Mouse (Mus musculus) embryonic facial prominence, embryonic 10.5 days (tissue): ENCODE measurements at regions not wholly inside any gene's neighbourhood (a gene's known extent, or its start where the extent isn't known, plus 50 kb on each side); places are given as distances from the start of the nearest gene placed in this dataset.
"Not testable (repeated sequence)": the region's sequence is repeated elsewhere in the genome, so short reads cannot be mapped to it uniquely, and the experiment has no call there.

Experiments used
- DNase-seq: peaks from one replicate; pipeline ENCODE4 v3.0.0-alpha.2; 2017; ENCODE audit warnings: low spot score
- H3K27ac ChIP-seq: fragments of 300-500 bp; sonication (generic); replicated peaks from 2 replicates; pipeline ENCODE4 v1.5.1; 2016; ENCODE audit warnings: mild to moderate bottlenecking
- H3K27me3 ChIP-seq: fragments of 300-500 bp; sonication (generic); replicated peaks from 2 replicates; pipeline ENCODE4 v1.6.1; 2016; ENCODE audit warnings: low read depth, mild to moderate bottlenecking; ENCODE audit not compliant: poor library complexity, severe bottlenecking
- H3K36me3 ChIP-seq: fragments of 300-500 bp; sonication (generic); replicated peaks from 2 replicates; pipeline ENCODE4 v1.6.1; 2016; ENCODE audit warnings: mild to moderate bottlenecking, moderate library complexity
- H3K4me1 ChIP-seq: fragments of 300-500 bp; sonication (generic); 2 replicates; pipeline ENCODE4 v1.6.1; 2016
- H3K4me3 ChIP-seq: fragments of 300-500 bp; sonication (generic); 2 replicates; pipeline ENCODE4 v1.5.1; 2016; ENCODE audit warnings: mild to moderate bottlenecking, moderate library complexity
- H3K9me3 ChIP-seq: fragments of 300-500 bp; sonication (generic); 2 replicates; pipeline ENCODE4 v1.6.1; 2016; ENCODE audit warnings: mild to moderate bottlenecking
- WGBS: fragments of 180-500 bp; shearing (Covaris S2); methylation state at CpG from one replicate; pipeline ENCODE4 v1.1.7; 2016; 5-methylcytosine and 5-hydroxymethylcytosine counted together

GRCm38 (mm10) chr1:157622156-157622555, 115.6 kb downstream of the Sec16b start:
- DNase-seq, H3K36me3 ChIP-seq, H3K4me3 ChIP-seq, H3K4me1 ChIP-seq, H3K9me3 ChIP-seq, H3K27ac ChIP-seq, H3K27me3 ChIP-seq: not testable (repeated sequence)
- 94% methylated on average over 16 of the region's 16 CpGs for WGBS

DNA sequence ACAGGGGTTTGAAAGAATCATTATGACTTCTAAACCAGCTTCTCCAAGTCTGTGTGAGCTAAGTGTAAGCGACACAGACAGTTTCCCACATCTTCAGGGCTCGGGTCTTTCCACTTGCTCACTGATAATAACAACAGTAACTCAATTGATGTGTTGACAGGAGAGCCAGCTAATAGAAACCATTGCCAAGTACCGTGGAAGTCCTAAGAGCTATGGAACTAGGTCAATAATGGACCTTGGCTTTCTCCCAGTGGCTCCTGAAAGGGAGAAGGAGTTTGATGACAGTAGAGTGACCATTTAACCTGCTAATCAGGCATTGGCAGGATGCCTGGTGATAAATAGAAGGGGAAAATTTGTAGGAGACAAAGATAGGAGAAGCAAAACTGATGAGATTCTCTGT, 126.1 kb downstream of the Sec16b start:
- H3K4me1 ChIP-seq = no peaks in the 10 kb centered on the region
- no peak overlapping the region for H3K27ac ChIP-seq
- no peak overlapping the region for H3K4me3 ChIP-seq
- no peaks in the 10 kb centered on the region for H3K9me3 ChIP-seq
- 83% methylated on average over 3 of the region's 3 CpGs for WGBS
- no peak for DNase-seq
- H3K36me3 ChIP-seq = no peaks in the 10 kb centered on the region
- H3K27me3 ChIP-seq = no peaks in the 10 kb centered on the region

DNA sequence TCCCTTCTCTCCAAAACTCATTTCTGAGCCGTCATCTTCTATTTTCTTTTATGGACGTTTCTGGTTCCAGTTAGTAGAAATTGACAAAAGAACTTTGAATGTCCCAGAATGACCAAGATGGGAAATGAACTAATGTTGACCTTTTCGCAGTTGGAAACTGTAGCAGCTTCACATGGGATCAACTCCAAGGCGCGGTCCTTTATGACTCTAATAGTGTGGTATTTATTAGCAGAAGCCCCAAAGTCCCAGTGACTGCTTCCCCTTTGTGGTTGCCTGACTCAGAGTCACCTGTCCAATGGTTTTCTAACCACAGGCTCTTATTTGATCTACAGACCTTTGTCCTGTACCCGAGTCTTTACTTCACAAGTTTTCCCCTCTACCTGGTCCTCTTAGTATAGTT, 126.9 kb downstream of the Sec16b start:
- 89% methylated on average over 6 of the region's 6 CpGs for WGBS
- Histone ChIP-seq H3K36me3 (no peaks in the 10 kb centered on the region), H3K27ac (no peak overlapping the region), H3K4me3 (no peak overlapping the region), H3K27me3 (no peaks in the 10 kb centered on the region), H3K4me1 (no peaks in the 10 kb centered on the region), H3K9me3 (no peaks in the 10 kb centered on the region)
- no peak for DNase-seq

- Histone ChIP-seq H3K4me1 (no peaks in the 10 kb centered on the region), H3K27ac (no peak overlapping the region), H3K9me3 (no peaks in the 10 kb centered on the region), H3K27me3 (no peaks in the 10 kb centered on the region), H3K36me3 (no peaks in the 10 kb centered on the region), H3K4me3 (no peak overlapping the region)
- WGBS = 93% methylated on average over 6 of the region's 6 CpGs
- DNase-seq = no peak
Observed at GRCm38 (mm10) chr1:157635776-157636175, 129.2 kb downstream of the Sec16b start.

DNA sequence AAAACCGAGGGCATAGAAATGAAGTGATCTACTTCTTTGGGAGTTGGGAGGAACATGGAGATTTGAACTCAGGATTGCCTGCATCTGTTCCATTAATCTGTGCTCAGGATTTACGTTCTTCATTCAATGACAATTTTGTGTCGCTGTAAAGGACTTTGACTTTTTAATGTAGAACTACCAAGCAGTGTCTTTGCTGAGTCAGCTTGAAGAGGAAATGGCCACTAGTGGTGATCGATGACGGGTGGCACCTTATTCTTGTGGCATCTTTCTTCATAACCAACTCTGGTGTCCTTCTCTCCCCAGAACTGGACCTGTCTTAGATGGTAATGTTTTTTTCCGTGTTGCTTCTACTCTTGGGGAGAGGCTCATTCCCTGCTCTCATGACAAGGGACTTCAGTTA, 137.0 kb downstream of the Sec16b start:
- DNase-seq = no peak
- Histone ChIP-seq H3K36me3 (no peaks in the 10 kb centered on the region), H3K27me3 (no peaks in the 10 kb centered on the region), H3K4me3 (no peak overlapping the region), H3K4me1 (no peaks in the 10 kb centered on the region), H3K27ac (no peak overlapping the region), H3K9me3 (no peaks in the 10 kb centered on the region)
- WGBS = 89% methylated on average over 6 of the region's 6 CpGs

GRCm38 (mm10) chr1:157645682-157646421, 139.3 kb downstream of the Sec16b start:
- H3K36me3 ChIP-seq = no peaks in the 10 kb centered on the region
- no peaks in the 10 kb centered on the region for H3K4me1 ChIP-seq
- no peak overlapping the region for H3K27ac ChIP-seq
- H3K9me3 ChIP-seq = no peaks in the 10 kb centered on the region
- 87% methylated on average over 8 of the region's 8 CpGs for WGBS
- H3K4me3 ChIP-seq = no peak overlapping the region
- DNase-seq = no peak
- no peaks in the 10 kb centered on the region for H3K27me3 ChIP-seq

- Histone ChIP-seq H3K4me3 (no peak overlapping the region), H3K27me3 (no peaks in the 10 kb centered on the region), H3K36me3 (no peaks in the 10 kb centered on the region), H3K27ac (no peak overlapping the region), H3K4me1 (no peaks in the 10 kb centered on the region), H3K9me3 (no peaks in the 10 kb centered on the region)
- no peak for DNase-seq
- WGBS = 81% methylated on average over 4 of the region's 4 CpGs
Observed at GRCm38 (mm10) chr1:157655446-157655845, 148.9 kb downstream of the Sec16b start.

DNA sequence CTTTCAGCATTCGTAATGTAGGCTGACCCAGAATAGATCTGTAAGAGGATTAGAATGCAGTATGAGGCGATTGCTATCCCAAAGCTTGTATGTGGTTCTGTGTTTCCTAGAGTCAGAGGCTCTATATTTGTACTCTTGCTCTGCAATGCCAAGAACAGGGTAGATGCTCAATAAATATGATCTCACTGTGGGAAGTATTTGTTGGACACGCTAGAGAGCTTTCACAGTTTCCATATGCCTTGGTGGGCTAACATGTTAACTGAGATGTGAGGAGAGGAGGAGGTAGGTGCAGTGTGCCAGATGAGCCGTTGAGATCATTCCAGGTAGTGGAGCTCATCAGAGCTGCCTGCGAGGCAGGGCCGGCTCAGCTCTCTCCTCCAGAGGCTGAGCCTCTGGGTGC, 163.1 kb downstream of the Sec16b start:
- Histone ChIP-seq H3K4me1 (no peaks in the 10 kb centered on the region), H3K36me3 (no peaks in the 10 kb centered on the region), H3K9me3 (no peaks in the 10 kb centered on the region), H3K4me3 (no peak overlapping the region), H3K27ac (no peak overlapping the region), H3K27me3 (no peaks in the 10 kb centered on the region)
- DNase-seq = no peak
- 90% methylated on average over 6 of the region's 6 CpGs for WGBS

DNA sequence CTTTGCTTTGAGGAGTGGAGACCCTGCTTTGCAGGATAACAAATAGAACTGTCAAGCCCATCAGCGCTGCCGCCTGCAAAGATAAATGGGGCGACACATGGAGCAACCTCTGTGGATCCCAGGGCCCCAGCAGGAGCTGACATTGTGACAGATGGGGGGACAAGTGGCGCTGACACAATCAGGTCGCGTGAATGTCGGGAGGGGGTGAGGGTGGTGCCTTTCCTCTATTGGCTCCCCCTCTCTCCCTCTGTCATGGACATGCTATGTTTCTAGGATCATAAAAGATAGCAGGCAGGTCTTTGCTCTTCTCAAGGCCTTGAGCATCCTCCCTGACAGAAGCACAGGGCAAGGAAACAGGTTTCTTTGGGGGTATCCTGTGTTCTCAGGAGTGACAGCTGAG, 177.8 kb downstream of the Sec16b start:
- H3K27ac ChIP-seq = no peak overlapping the region
- no peak for DNase-seq
- no peaks in the 10 kb centered on the region for H3K4me1 ChIP-seq
- H3K36me3 ChIP-seq = no peaks in the 10 kb centered on the region
- 73% methylated on average over 7 of the region's 7 CpGs for WGBS
- H3K27me3 ChIP-seq = no peaks in the 10 kb centered on the region
- H3K4me3 ChIP-seq = no peak overlapping the region
- H3K9me3 ChIP-seq = no peaks in the 10 kb centered on the region

- DNase-seq = no peak
- H3K27ac ChIP-seq = no peak overlapping the region
- no peaks in the 10 kb centered on the region for H3K36me3 ChIP-seq
- no peaks in the 10 kb centered on the region for H3K4me1 ChIP-seq
- H3K4me3 ChIP-seq = no peak overlapping the region
- WGBS = 70% methylated on average over 2 of the region's 2 CpGs
- H3K9me3 ChIP-seq = no peaks in the 10 kb centered on the region
- H3K27me3 ChIP-seq = no peaks in the 10 kb centered on the region
Observed at GRCm38 (mm10) chr1:157695198-157695597, 188.7 kb downstream of the Sec16b start.

- H3K9me3 ChIP-seq = no peaks in the 10 kb centered on the region
- 80% methylated on average over 6 of the region's 6 CpGs for WGBS
- no peak overlapping the region for H3K4me3 ChIP-seq
- H3K36me3 ChIP-seq = no peaks in the 10 kb centered on the region
- no peak overlapping the region for H3K27ac ChIP-seq
- no peaks in the 10 kb centered on the region for H3K27me3 ChIP-seq
- no peak for DNase-seq
- peaks cover 4% of the 10 kb centered on the region; the same call in 1 of the 2 replicates for H3K4me1 ChIP-seq
Observed at GRCm38 (mm10) chr1:157703639-157704038, 197.1 kb downstream of the Sec16b start.

- Histone ChIP-seq H3K9me3 (no peaks in the 10 kb centered on the region), H3K27me3 (no peaks in the 10 kb centered on the region), H3K4me3 (no peak overlapping the region), H3K4me1 (peaks cover 4% of the 10 kb centered on the region; the same call in 1 of the 2 replicates), H3K36me3 (no peaks in the 10 kb centered on the region), H3K27ac (no peak overlapping the region)
- WGBS = 66% methylated on average over 4 of the region's 4 CpGs
- no peak for DNase-seq
Observed at GRCm38 (mm10) chr1:157705364-157705763, 198.8 kb downstream of the Sec16b start.

GRCm38 (mm10) chr1:157707256-157707655, 200.7 kb downstream of the Sec16b start:
- Histone ChIP-seq H3K36me3 (no peaks in the 10 kb centered on the region), H3K9me3 (no peaks in the 10 kb centered on the region), H3K27ac (no peak overlapping the region), H3K27me3 (no peaks in the 10 kb centered on the region), H3K4me3 (no peak overlapping the region), H3K4me1 (peaks cover 4% of the 10 kb centered on the region; the same call in 1 of the 2 replicates)
- no peak for DNase-seq
- WGBS = 80% methylated on average over 2 of the region's 2 CpGs
